Mouse (Mus musculus) telencephalon, adult 2 months (tissue): ENCODE results near the gene CN725425.
A peak's percentile ranks its signal among the peaks of the same experiment; 100 is the strongest.

ENCODE experiments used
- DNase-seq: peaks from one replicate; pipeline ENCODE4 v3.0.0-alpha.2; 2011; ENCODE audit warnings: low read depth, low spot score

CN725425 gene

DNA sequence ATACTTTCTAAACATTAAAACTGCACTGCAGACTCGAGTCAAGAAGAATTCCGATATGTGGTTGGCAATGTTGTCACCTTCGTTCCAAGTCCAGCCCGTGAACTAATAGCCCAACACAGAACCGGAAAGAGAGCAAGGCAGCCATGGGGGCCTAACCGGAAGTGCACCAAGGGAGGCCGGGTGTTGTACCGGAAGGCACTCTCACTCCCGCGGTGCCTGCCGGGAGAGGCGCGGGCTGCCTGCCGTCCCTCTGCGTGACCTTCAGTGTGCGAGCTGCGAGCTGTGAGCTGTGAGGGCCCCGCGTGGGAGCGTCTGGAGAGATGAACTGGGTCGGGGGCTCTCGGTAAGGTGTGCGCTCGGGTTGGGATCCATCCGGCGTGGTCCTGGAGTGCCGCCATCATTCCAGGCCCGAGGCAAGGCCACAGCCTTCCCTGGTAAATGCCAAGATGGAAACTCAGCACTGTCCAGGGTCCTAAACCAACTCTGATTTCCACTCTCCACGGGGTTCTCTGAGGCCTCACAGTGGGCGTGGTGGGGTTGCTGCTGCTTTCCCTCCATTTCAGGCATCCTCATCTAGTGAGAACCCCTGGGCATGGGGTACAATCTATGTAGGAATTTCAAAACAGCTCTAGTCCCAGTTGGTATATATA, at the start of gene CN725425:
Gene CN725425 (plus strand): TSS at position 239 of the 650 bp plus-strand sequence.
- no peak for DNase-seq

DNA sequence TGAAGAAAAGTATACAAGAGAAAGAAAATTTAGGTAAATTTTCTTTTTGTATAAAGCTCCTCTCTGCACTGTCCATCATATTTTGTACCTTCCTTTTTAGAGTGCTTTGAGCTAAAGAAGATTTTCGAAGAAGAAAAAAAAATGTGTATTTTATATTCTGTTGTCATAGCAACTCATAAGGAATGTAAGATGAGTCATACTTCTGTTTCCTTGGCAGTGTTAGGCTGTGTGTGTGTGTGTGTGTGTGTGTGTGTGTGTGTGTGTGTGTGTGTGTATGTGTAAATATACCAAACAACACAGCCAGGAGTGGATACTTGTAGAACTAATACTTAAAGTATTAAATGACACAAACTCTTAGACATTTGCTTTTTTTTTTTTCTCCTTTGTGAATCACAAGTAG, 46.7 kb upstream of the CN725425 start:
- peak; percentile 41 for DNase-seq

DNA sequence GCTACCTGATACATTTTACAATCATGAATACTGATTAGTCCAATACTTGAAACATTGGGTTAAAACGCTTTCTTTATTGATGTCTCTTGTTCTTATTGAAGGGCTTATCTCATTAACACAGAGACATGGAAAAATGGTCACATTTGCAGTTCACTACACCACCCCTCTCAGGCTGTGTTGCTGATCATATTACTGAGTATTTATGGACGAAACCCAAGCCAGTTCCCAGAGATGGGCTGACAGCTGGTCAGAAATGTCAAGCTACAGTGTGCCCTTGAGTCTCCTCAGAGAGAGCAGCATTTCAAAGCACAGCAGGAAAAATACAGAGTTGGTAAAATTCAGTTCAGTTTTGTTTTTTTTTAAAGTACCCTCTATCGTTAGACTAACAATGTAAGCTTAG, 46.0 kb upstream of the CN725425 start:
- DNase-seq, result no peak

DNA sequence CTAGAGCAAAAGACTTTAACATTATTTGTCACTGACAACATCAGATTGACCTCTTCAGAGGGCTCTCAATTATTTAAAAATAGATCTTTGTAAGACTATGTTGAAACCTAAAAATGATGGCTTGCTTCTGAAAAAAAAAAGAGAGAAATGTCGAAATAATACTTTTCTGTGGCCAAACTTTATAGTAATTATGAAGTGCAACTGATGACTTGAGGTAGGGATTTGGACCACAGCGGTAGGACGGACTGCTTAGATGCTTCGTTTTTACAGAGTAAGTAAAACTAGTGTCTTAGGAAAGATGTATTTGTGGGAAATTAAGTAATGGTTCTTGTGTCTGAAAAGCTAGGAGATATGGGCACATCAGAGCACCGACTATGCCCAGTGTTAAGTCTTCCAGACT, 38.1 kb upstream of the CN725425 start:
- DNase-seq, result no peak

DNA sequence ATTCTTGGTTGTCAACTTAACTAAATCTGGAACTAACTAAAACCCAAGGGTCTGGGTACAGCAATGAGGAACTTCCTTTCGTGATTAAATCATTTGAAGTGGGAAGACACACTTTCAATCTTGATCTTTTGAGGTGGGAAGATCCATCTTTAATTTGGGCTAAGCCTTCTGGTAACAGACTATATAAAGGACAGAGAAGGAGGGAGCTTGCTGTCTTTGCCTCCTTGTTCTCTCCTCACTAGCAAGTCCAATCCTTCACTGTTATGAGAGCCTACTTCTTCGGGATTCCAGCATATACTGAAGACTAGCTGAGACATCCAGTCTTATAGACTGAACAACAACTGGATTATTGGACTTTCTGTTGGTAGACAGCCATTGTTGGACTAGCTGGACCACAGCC, 35.8 kb upstream of the CN725425 start:
- DNase-seq, result no peak

DNA sequence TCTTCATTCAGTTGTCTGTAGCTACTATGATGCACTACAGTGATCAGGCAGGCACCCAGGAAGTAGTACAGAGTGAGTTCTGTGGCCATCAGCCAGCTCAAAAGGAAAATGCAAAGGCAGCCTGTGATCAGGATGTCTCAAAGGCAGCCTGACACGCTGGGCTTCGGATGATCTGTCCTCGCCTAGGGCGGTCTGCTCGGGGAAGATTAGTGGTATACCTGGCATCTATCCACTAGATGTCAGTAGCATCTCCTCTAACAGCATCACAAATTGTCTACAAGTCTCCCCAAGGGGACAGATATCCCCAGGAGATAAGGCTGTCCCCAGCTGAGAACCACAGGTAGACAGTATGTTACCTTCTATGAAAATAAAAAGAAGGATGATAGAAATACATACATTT, 34.3 kb upstream of the CN725425 start:
- DNase-seq, result no peak

DNA sequence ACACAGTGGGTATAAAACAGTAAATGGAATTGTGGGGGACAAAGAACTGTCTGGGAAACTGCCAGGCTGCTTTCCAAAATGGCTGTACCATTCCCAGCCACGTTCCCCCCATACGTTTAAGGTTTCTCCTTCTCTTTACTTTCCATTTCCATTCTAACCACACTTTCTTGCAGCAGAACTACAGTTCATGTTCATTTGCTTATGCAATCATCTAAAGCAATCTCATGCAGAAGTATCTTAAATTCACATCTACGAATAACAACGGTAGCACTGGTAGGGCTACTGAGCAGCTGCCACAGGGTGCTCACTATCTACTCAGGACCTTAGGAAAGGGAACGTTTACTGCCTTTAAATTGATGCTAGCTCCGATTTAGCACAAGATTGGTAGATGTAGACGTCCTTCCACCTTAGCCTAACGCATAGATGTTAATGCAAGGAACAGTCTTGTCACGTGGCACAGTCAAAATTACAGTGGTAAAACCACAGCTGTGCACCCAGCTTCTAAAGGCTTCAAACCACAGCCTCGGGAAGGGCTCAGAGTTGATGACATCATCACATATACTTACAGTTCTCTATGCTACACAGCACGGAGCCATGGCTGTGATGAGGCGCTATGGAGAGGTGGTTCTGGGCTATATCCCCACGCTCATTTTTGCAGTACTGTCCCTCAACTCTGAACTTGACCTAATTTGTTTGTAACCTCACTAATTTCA, 31.3 kb upstream of the CN725425 start:
- no peak for DNase-seq

DNA sequence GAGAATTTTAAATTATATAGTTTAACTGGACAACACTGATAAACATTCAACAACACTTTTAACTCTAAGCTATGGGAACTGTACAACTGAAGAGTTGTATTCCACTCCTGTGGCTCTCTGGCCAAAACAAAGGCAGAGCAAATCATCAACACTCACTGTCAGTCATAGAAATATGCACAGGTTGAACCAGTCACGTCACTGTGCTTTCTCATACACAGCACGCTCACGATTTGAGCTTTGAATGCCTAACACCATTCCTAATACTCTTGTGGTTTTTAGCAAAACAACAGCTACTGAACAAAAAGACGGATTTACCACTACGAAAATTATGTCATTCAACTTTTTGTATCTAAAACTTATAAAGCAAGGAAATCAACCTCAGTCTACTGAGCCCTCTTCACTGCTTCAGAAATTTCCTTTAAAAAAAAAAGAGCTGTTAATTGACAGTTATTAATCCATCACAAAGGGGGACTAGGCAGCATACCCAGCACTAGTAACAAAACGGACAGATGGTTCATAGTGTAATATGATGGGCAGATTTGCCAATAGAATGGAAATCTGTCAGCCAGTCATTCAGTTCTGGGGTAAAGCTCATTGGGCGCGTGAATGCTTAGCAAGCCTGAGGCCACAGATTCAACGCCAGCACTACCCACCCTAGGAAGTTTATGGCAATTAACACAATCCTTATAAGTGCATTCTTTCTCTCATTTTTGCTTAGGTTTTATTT, 28.5 kb upstream of the CN725425 start:
- no peak for DNase-seq

DNA sequence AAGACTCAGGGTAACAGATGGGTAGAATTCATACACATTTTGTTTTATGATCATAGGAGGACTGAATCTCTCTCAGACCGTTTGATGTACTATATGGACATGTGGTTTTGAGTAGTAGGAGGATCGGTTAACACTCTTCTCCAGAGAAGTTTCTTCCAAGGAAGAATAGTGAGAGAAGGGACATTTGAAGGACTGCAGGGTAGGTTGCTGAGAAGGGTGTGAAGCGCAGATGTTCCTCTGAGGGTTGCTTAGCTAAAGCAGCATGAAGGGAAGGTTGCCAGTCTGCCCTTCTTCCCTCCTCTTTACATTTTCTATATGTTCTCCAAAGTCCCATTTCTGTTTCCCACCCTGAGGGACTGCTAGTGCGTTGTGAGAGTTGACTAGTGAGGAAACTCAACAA, 28.0 kb upstream of the CN725425 start:
- DNase-seq, result no peak

DNA sequence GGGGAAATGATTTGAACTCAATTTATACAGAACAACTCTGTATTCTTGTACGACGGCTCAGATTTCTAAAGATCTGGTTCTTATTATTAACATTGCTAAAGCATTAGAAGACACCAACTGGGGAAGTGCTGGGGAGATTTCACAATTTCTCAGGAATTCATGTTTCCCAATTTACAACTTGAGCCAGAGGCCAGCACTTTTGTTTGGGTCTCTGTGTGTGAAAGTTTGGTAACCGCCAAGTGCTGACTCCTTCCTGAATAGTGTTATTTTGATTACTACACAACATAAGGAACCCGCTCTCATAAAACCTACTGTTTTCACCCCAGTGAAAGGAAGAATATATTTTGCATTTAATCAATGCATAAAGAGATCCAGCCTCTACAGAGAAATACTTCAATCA, 27.1 kb upstream of the CN725425 start:
- no peak for DNase-seq

DNA sequence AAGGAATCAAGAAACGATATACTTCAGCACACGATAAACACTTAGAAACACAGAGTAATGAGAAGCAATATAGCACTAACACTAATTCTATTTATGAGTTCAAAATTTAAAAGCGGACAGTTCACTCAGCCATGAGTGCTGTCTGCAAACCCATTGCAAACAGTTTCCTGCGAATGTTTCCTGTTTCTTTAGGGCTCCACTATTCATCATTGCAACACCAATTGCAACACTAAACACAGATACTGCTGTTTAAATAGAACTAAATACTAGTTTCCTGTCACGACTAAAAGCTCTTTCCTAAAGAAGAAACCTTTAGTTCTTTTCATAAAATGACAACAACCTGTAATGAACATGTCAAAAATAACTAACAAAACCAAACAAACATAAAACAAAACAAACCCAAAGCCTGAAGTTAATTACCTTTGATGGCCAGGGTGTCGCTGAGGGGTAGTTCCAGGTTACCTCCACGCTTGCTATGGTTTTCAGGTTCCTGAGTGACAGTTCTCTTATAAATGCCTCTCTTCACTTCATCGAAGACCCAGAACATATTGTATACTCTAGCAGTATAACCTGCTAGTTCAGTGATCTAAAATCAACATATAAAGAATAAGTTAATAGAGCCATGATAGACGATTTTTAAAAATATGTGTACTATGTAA, 20.5 kb upstream of the CN725425 start:
- DNase-seq, result no peak

DNA sequence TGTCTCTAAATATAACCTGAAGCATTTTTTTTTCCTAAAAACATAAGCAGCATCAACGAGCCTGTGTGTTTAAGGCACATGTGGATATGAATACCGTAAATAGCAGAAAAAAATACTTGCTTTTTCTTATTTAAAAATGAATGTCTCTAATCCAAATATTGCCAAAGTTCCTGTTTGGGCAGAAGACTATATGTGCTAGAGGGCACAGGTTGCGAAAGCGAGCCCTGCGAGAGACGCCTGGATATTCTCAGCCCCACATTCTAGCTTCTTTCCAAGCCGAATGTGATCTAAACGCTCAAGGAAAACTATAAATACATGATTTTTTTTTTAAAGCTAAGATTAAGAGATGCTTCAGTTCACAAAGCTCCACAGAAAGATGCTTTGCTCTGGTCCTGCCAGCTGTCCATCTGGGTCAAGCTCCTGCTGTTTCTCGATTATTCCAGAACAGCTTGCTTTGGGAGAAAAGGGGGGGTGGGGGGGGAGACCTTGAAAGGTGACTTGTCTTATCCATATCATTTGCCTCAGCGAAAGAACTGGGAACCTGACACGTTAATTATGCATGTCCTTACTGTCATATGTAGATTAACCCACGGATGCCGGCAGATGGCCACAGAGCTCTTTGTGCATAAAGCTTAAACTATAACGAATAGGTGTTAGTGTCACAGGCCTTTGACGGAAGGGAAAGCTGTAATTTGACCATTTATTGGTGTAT, 19.2 kb upstream of the CN725425 start:
- DNase-seq, result no peak

DNA sequence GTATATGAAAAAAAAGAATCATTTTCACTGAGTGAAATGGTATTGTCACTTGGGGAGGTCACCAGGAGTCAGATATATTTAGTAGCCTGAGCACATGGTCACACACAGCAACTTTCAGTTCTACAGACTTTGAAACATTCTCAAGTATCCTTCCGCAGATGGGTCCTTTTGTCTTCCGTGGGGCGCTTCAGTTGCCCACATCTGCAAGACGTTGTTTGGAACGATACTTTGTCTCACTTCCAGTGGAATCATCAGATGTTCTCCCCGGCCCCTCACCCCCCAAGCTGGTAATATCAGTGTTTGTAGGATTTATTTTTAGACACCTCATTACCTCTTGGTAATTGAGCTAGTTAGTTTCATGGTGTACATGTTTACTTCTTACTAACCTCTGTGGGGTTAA, 12.9 kb upstream of the CN725425 start:
- DNase-seq, result no peak

DNA sequence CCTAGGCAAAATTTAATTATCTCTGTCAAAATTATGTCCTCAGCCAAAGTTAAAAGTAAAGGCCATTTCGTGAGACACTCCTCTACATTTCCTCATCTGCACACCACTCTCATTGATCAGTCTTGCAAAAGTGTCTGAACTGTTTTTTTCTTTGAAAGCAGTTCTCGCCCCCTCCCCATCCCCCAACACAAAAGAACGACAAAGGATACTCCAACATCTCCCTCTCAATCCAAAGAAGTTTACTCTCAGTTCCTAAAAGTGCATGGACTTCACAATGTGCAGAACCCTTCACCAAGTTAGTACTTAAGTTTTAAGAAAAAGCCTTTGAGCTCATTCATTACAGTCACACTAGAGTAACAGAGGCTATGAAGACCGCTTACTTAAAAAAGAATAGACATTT, 9.3 kb upstream of the CN725425 start:
- no peak for DNase-seq

DNA sequence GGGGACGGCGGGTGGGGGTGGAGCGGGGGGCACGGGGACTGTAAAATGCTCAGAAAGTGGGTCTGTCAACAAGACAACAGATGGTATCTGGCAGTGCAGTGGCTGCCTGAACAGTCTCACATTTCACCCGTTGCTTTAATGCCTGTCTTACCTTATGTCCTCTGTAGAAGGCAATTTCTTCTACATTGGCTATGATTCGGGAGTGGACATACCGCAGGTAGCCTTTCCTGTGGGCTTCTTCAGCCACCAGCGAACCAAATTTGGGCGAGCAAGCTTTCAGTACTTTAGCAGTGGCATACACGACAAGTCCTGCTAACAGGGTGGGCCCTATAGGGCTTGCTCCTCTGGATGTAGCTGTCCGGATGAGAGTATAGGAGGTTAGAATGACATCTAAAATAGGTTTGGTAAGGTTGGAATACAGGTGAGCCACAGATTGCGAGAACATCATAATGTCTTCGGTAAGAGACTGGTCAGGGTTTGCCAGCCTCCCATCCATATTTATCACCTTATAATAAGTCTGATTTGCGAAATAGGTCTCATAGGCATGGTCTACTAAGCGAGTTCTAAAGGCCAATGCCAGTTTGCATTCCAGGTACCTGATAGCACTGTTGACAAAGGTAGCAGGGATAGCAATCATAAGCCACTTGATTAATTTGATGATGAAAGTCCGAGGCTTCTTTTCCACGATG, 8.6 kb upstream of the CN725425 start:
- no peak for DNase-seq

DNA sequence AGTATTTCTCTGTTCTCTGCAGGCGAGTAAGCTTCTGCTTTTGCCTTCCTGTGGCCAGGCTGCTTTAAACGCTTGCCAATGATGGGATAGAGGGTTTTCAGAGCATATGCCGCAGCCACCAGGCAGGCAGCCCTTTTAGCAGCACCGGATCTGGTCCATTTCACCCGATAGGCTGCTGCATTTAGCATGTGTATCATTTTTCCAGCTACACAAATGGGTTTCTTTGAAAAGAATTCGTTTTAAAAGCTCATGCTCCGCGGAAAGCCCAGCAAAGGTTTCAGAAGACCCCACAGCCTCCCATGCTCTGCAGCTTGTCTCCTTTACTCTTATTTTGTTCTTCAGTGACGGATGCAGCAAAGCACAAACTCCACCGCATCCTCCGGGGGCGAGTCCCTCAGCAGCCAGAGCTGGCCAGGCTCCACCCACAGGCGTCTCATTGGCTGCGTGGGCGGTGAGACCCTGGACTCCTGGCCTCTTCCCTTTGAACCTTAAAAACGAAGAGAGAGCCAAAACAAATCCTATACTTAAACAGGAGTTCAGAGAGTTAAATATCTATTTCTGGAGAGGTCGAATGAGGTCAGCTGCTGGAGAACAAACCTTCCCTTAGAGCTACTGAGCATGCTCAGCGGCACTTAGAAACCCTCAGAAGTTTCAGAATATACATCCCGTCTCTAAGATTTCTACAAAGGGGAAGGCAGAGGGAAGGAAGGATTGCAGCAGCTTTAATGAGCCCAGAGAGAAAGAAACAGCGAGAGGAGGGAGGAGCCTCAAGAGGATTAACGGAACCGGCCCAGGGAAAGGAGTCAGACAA, 7.7 kb upstream of the CN725425 start, which contains the start of gene Abcd2:
Gene Abcd2 (minus strand): TSS at position 388 of the 811 bp plus-strand sequence.
- DNase-seq, result peak; percentile 74

DNA sequence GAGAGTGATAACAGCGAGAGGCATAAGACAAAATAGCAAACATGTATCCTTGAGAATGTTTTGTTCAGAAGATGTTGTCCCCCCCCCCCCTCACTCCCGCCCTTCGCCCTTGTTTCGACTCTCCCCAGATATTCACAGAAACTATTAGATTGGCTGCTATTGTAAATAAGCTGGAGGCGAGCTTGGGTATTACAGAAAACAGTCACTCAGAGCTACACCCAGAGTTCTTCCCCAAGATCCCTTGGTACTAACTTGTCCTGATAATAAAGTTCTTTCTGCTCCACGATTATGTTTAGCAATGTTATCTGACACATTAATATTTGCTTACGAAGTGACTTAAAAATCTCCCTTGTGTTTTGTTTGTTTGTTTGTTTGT, 7.1 kb upstream of the CN725425 start:
- DNase-seq, result no peak

DNA sequence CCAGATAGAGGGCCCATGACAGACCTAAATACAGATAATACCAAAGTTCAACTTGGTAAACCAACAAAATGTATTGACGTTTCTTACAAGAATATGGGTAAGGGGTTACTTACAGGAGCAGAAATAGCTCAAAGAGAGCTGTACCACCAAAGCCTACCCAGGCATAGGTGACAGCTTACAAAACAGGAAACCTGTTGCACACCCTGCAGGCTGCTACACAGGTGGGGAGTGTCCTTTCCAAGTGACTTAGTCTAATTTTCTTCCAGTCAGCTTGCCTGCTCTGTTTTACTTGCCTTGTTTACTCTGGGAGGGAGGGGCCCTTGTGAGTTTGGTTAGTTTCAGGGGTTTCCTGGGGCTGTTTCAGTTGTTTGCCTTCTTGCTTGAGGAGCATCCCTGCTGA, 1.5 kb downstream of the CN725425 start:
- DNase-seq, result no peak

DNA sequence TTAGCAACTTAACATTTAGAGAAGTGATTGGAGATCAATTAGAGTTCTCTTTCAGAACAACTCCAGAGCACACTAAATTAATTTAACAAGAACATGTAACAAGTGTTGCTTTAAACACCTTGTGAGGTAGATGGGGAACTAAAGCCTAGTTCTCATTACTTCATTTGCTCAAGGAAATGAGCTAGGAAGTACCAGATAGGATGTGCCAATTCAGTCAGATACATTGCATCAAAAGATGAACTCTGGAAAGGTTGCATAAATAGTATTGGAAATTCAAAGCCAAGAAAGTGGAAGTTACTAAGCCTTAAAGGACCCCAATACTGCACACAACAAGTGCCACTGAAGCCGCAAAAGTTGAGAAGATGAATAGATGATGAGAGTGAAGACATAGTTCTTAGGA, 3.2 kb downstream of the CN725425 start:
- no peak for DNase-seq

DNA sequence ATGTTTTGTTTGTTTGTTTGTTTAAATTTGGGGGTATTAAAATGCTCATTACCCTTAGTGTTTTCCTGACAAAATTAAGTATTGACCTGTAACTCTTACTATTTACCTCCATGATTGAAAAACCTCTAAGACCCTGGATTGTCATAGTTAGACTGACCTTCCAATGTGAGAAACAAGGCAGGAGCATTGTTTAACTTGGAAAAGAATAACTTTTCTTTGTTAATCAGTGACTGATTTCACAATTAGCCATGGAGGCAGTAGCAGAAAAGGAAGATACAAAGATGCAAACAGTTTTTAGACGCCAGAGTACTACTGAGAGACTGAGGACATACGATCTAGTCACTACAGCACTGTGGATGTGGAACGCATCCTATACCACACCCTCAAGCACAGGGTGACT, 4.2 kb downstream of the CN725425 start:
- DNase-seq, result no peak
